Mouse (Mus musculus) liver, postnatal 0 days (tissue): Measurements from ENCODE around the gene Sec14l3.

ENCODE experiments used
- CTCF ChIP-seq: sonication (generic); IDR thresholded peaks from 2 replicates; pipeline ENCODE4 v1.5.1; 2016; ENCODE audit warnings: antibody characterized with exemption, low read depth
- EP300 ChIP-seq: IDR thresholded peaks from 2 replicates; pipeline ENCODE4 v1.6.1; 2016; ENCODE audit warnings: antibody characterized with exemption, low read depth, mild to moderate bottlenecking

GRCm38 (mm10) chr11:4034169-4034568 is 30.5 kb upstream of the Sec14l3 start:
- no peak for TF ChIP-seq CTCF
- no peak for TF ChIP-seq EP300
